Mouse (Mus musculus) lung, postnatal 36 days (tissue): Measurements from ENCODE around the gene Selplg.
A peak's percentile ranks its signal among the peaks of the same experiment; 100 is the strongest.

Source experiments
- DNase-seq: peaks from one replicate; pipeline ENCODE4 v3.0.0; 2022; ENCODE audit warnings: mixed read lengths

Selplg gene

GRCm38 (mm10) chr5:113818572-113818971 lies 13.9 kb downstream of the Selplg start:
- no peak for DNase-seq

- peak; percentile 77 for DNase-seq
Observed at GRCm38 (mm10) chr5:113815638-113816152, 16.7 kb downstream of the Selplg start.

GRCm38 (mm10) chr5:113815041-113815389 lies 17.4 kb downstream of the Selplg start:
- DNase-seq: no peak

- DNase-seq: no peak
Observed at GRCm38 (mm10) chr5:113814111-113815040, 18.1 kb downstream of the Selplg start.

- no peak for DNase-seq
Observed at GRCm38 (mm10) chr5:113813608-113814007, 18.8 kb downstream of the Selplg start.

GRCm38 (mm10) chr5:113812638-113813037 lies 19.8 kb downstream of the Selplg start:
- DNase-seq: no peak

GRCm38 (mm10) chr5:113811824-113812420 lies 20.5 kb downstream of the Selplg start:
- peak; percentile 52 for DNase-seq

GRCm38 (mm10) chr5:113810111-113810510 lies 22.3 kb downstream of the Selplg start:
- no peak for DNase-seq

- DNase-seq: peak; percentile 28
Observed at GRCm38 (mm10) chr5:113808177-113808576, 24.3 kb downstream of the Selplg start.

- no peak for DNase-seq
Observed at GRCm38 (mm10) chr5:113807712-113808111, 24.7 kb downstream of the Selplg start.

- no peak for DNase-seq
Observed at GRCm38 (mm10) chr5:113806414-113806813, 26.0 kb downstream of the Selplg start.

- DNase-seq: no peak
Observed at GRCm38 (mm10) chr5:113805301-113805700, 27.1 kb downstream of the Selplg start.

GRCm38 (mm10) chr5:113804395-113804966 lies 28.0 kb downstream of the Selplg start:
- DNase-seq: no peak

GRCm38 (mm10) chr5:113800280-113800679 lies 32.2 kb downstream of the Selplg start, which contains the start of gene Tmem119:
TSS of gene Tmem119 (minus strand) at chr5:113800516.
- DNase-seq: peak; percentile 62

GRCm38 (mm10) chr5:113799691-113800090 lies 32.8 kb downstream of the Selplg start:
- no peak for DNase-seq

- no peak for DNase-seq
Observed at GRCm38 (mm10) chr5:113798525-113798924, 33.9 kb downstream of the Selplg start.

GRCm38 (mm10) chr5:113797149-113797882 lies 35.1 kb downstream of the Selplg start:
- no peak for DNase-seq

- DNase-seq: no peak
Observed at GRCm38 (mm10) chr5:113796401-113797148, 35.9 kb downstream of the Selplg start.

- no peak for DNase-seq
Observed at GRCm38 (mm10) chr5:113791197-113792095, 41.0 kb downstream of the Selplg start.

- DNase-seq: peak; percentile 53
Observed at GRCm38 (mm10) chr5:113790453-113791196, 41.8 kb downstream of the Selplg start.
